Mouse (Mus musculus): ENCODE measurements around the gene Ccdc78. TPM values are rescaled to one million over a fixed set of nuclear protein-coding genes. Genes with fewer than 3 reads are reported as not detected.

Gene Ccdc78
- total RNA-seq, 2 experiments from 2014 or later = not detected

DNA sequence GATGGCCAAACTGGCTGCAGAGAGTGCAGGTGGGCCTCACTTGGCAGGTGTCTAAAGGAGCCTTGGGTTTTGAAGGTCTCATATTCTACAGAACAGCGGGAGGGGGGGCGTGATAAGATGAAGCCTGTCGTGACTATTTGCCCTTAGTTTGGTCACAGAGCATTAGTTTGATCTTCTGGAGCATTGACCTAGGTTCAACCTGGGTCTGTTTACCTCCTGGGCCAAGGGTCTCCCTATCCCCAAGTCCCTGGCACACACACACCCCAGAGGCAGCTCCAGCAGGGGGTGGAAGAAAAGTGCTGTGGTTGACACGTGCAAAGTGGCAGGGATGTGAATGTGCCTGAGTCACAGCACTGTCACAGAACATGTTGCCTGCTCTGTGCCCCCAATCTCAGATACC lies 24.5 kb downstream of the Ccdc78 start:
- no peak for DNase-seq

DNA sequence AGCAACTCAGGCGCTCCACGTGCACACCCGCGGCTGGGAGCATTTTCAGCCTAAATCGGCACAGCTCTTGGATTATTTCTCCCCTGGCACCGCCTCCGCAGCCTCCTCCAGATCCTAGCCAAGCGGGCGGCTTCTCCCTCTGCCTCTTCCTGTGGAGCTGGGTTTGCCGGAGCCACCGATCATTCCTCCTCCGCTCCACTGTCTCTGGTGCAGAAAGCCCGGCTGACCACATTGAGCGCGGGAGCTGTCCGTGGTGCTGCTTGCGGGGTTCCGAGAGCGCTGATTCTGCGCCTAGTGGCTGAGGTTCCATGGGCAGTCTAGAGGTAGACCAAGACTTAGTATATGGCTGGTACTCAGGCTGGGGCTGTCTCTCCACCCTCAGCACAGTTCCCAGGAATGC lies 27.1 kb downstream of the Ccdc78 start:
- DNase-seq = peak; percentile 89

DNA sequence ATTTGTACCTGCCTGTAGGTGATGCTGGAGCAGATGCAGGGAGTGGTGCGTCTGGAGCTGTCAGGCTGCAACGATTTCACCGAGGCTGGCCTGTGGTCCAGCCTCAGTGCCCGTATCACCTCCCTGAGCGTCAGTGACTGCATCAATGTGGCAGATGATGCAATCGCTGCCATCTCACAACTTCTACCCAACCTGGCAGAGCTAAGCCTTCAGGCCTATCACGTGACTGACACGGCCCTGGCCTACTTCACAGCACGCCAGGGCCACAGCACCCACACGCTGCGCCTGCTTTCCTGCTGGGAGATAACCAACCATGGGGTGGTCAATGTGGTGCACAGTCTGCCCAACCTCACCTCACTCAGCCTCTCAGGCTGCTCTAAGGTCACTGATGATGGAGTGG lies 31.3 kb downstream of the Ccdc78 start:
- DNase-seq = no peak

DNA sequence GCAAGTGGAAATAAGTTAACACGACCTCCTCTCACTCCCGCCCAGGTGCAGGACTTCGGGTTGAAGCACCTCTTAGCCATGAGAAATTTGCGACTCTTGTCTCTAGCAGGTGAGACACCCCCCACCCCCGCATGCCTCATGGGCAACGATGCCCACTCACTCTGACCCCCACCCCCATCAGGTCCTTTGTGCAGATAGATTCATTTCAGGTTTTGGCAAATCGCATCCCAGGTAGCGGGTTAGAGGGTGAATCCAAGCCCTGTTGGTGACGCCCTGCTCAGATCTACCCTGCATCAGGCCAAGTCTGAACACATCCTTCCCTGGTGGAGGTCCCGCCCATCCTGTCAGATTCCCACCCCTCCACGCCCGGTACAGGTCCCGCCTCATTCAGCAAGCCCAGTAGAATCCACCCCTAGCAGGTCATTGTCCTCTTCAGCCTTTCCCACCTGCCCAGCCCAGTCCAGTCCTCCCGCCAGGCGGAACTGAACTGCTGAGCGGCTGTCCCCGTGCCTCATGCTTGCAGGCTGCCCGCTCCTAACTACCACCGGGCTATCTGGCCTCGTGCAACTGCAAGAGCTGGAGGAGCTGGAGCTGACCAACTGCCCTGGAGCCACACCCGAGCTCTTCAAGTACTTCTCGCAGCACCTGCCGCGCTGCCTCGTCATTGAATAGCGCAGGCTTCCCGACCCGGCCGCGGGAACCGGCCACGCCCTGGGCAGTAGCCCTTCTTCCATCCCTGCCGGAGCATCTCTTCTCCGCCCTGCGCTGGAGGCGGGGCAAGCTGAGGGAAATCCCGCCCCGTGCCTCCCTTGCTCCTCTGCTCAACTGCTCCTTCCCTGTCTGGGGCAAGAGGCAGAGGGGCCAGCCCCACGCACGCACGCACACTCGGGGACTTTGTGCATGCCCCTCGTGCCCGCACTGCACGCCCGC lies 32.7 kb downstream of the Ccdc78 start:
- no peak for DNase-seq

DNA sequence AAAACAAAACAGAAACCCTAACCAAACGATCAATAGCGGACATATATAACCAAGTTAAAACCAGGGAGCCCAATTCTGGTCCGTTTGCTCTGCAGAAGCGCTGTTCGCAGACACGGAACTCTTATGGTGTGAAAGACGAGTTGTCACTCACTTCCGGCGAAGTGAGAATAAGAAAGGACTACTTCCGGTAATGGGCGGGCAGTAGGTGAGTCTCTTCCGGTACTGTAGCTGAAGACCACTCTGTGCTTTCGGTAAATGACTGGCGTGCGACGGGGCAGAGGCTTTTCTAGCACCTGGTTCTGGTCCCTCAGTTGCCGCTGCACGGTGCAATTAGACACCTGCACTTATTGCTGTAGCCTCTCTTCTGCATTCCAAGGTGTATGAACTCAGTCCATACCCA lies 37.1 kb downstream of the Ccdc78 start, which contains the start of gene Wdr24:
Gene Wdr24 (plus strand): TSS at position 176 of the 400 bp plus-strand sequence.
- DNase-seq = no peak

DNA sequence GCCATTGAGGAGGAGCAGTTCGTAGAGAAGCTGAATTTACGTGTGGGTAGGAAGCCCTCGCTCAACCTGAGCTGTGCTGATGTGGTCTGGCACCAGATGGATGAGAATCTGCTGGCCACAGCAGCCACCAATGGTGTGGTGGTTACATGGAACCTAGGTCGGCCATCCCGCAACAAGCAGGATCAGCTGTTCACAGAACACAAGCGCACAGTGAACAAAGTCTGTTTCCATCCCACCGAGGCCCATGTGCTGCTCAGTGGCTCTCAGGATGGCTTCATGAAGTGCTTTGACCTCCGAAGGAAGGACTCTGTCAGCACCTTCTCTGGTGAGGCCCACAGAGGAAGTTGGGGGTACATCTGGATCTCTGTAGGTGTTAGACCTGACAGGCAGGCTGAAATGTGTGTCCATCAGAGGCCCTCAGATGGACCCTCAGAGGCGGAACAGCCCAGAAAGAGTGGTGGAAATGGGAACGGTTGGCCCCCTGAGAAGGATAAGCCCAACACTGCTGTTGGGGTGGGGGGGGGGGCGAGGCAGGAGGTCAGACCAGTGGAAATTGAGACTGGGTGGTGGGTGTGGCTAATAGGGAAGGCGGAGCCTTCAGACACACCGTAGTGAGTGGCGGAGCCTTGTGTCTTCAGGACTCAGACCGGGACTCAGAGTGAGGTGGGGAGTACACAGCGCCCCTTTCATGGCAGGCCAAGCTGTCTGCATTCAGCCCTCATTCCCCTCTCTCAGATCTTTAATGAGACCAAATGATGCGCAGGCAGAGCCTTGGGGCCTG lies 38.2 kb downstream of the Ccdc78 start:
- no peak for DNase-seq

DNA sequence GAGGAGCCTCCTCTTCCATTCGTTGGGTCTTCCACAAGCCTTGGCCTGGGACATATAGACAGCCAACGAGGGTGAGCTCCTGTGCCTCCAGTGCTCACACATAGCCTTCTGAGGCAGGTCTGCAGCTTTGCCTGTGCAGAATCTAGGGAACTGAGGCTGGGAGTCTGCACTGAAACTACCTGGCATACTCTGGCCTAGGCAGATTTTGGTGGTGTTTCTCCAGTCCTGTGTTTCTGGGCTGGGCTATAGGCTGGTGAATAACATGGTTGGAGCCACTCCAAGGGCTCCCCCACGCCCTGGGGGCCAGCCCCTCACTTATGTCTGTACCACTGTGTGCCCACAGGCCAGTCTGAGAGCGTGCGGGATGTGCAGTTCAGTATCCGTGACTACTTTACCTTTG lies 38.9 kb downstream of the Ccdc78 start:
- DNase-seq = no peak

DNA sequence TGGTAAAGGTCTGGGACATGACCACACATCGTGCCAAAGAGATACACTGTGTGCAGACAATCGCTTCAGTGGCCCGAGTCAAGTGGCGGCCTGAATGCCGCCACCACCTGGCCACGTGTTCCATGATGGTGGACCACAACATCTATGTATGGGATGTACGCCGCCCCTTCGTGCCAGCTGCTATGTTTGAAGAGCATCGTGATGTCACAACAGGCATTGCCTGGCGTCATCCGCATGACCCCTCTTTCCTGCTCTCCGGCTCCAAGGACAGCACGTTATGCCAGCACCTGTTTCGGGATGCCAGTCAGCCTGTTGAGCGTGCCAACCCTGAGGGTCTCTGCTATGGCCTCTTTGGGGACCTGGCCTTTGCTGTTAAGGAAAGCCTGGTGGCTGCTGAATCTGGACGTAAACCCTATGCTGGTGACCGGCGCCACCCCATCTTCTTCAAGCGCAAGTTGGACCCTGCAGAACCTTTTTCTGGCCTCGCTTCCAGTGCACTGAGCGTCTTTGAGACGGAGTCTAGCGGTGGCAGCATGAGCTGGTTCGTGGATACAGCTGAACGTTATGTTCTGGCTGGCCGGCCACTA lies 39.7 kb downstream of the Ccdc78 start:
- DNase-seq = no peak

DNA sequence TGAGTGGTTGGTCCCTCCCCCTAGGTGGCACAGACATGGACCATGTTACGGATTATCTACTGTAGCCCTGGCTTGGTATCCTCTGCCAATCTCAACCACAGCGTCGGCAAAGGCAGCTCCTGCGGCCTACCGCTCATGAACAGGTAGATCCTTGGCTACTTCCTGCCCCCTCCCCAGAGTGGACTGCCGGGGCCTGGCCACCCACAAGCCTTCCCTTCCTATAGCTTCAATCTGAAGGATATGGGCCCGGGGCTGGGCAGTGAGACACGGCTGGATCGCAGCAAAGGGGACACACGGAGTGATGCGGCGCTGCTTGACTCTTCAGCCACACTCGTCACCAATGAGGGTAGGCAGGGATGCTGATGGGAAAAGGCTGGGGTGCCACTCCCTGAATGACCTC lies 40.6 kb downstream of the Ccdc78 start:
- no peak for DNase-seq

DNA sequence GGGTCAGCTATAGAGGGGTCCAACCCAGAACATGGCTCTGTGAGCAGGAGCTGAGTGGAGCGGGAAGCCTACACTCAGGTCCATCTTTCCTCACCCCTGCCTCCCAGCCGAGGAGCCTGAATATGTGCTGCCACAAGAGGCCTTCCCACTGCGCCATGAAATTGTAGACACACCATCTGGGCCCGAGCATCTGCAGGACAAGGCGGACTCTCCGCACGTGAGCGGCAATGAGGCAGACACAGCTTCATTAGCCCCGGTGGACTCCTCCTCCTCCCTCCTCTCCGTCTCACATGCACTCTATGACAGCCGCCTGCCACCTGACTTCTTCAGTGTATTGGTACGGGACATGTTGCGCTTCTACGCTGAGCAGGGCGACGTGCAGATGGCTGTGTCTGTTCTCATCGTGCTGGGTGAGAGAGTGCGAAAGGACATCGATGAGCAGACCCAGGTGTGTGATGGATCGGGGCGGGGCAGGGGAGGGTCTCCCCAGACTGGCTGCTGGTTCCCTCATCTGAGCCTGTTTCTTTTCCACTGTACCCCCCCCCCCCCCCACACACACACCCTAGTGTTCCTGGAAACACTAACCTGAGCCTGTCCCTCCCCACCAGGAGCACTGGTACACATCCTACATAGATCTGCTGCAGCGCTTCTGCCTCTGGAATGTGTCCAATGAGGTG lies 41.3 kb downstream of the Ccdc78 start:
- no peak for DNase-seq

DNA sequence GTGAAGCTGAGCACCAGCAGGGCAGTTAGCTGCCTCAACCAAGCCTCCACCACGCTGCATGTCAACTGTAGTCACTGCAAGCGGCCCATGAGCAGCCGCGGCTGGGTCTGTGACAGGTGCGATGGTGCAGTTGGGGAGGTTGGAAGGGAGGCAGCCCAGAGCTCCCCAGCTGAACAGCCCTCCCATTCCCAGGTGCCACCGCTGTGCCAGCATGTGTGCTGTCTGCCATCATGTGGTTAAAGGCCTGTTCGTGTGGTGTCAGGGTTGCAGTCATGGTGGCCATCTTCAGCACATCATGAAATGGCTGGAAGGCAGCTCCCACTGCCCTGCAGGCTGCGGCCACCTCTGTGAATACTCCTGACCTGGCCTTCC lies 41.8 kb downstream of the Ccdc78 start:
- DNase-seq = no peak

DNA sequence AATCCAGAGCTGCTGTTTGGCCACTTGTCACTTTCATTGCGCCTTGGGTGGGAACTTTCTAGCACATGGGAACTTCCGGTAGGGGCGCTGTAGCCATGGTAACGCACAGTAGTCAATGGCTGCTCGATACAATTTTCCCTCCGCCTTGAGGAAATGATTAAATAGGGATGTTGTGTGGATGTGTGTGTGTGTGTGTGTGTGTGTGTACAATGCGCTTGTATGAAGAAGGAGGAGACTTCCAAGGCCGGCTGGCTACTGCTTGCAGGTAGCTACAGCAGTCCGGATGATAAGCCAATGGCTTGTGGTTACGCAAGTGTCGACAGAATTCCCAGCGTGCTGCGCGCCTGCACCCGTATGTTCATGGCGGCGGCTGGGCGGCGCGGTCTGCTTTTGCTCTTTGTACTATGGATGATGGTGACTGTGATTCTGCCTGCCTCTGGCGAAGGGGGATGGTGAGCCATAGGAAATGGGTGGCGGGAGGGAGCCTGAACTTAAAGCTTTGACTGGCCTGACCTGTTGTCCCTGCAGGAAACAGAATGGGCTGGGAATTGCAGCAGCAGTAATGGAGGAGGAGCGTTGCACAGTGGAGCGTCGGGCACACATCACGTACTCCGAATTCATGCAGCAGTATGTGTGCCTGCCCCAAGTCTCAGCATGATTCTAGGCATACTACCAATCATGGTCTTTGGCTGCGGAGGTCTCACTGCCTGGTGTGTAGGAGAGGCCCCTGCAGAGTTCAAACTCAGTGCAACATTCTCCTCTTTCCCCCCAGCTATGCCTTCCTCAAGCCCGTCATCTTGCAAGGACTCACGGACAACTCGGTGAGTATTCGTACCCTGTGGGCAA lies 42.6 kb downstream of the Ccdc78 start, which contains the start of gene Jmjd8:
Gene Jmjd8 (plus strand): TSS at position 156 of the 846 bp plus-strand sequence.
- DNase-seq = peak; percentile 69

DNA sequence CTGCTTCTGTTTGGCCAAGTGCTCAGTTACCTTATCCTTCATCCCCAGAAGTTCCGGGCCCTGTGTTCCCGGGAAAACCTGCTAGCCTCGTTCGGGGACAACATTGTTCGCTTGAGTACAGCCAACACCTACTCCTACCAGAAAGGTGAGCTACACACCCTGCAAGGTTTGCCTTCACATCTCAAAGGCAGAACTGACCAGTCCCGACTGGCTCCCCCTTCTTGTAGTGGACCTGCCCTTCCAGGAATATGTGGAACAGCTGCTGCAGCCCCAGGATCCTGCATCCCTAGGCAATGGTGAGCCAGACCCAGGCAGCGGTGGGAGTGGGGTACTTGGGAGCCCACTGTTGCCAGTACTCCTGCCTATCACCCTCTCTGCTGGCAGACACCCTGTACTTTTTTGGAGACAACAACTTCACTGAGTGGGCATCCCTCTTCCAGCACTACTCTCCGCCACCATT lies 43.2 kb downstream of the Ccdc78 start:
- DNase-seq = no peak

DNA sequence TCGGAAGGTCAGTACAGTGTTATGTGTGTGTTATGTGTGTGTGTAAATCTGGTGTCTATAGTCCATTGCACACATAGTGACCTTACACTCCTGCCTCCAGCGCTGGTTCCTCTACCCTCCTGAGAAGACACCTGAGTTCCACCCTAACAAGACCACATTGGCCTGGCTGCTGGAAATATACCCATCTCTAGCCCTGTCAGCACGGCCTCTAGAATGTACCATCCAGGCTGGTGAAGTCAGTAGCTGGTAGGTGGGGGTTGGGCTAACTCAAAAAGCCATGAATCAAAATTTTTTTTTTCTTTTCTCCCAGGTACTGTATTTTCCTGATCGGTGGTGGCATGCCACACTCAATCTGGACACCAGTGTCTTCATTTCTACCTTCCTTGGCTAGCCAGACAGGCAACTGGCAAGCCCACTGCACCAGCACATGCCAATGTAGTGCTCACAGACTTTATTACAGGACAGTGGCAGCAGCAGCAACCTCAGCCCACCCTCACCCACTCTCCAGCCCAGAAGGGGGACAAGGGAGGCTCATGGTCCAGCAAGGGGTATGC lies 43.9 kb downstream of the Ccdc78 start:
- DNase-seq = no peak

DNA sequence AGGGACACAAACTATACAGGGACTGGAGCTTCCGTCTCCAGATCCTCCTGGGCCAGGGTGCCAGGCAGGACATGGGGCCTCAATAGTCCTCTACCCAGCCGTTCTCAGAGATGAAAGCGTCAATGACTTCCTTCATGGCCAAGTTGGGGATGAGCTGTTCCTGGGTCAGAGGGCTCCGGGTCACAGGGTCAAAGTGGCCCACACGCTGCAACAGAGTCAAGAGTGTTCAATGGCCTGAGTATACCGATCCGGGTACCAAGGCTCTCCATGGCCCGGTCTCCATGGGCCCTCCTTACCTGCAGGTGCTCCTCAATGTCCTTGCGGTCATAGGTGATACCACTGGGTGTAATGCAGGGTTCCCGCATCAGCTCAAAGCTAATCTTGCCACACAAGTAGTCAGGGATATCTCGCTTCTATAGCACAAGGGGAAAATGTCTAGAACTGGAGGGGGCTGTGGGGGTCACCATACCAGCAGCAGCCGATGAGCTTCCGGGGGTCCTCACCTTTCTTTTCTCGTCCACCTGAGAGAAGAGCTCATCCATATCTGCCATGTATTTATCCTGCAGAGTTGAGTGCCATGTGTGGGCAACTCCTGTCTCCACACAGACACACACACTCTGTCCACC lies 44.5 kb downstream of the Ccdc78 start:
- DNase-seq = no peak

DNA sequence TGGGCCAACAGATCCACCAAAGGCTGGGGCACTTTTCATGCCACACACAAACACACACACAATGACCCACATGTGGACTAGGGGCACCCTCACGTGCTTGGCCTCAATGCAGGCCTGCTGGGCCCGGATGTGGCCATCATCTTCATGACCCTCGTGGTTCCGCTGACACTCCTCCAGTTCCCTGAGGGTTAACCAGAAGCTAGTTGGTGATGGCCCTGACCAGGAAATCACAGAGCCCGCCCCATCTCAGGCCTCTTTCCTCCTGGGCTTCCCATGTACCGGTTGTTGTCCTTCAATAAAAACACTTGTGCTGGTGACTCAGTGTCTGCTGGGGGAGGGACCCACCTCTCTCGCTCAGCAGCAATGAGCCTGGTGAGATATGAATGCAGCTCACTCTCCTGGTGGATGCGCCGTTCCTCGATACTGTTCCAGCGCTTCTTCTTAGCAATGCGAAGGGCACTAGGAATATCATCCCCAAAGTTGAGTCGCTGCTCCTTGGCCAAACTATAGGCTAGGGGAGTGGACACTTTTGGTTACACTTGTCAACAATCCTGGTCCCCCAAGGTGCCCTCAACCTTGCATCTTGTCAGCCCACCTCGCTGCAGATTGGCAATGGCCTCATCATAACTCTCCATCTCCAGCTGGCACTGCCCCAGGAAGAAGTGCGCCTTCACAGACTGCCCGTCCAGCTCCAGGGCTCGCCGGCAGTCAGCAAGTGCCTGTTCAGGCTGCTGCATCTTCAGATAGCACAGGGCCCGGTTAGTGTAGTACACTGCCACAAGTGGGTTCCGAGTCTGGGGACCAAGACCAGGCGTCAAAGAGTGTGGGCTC lies 45.3 kb downstream of the Ccdc78 start:
- DNase-seq = peak; percentile 48

DNA sequence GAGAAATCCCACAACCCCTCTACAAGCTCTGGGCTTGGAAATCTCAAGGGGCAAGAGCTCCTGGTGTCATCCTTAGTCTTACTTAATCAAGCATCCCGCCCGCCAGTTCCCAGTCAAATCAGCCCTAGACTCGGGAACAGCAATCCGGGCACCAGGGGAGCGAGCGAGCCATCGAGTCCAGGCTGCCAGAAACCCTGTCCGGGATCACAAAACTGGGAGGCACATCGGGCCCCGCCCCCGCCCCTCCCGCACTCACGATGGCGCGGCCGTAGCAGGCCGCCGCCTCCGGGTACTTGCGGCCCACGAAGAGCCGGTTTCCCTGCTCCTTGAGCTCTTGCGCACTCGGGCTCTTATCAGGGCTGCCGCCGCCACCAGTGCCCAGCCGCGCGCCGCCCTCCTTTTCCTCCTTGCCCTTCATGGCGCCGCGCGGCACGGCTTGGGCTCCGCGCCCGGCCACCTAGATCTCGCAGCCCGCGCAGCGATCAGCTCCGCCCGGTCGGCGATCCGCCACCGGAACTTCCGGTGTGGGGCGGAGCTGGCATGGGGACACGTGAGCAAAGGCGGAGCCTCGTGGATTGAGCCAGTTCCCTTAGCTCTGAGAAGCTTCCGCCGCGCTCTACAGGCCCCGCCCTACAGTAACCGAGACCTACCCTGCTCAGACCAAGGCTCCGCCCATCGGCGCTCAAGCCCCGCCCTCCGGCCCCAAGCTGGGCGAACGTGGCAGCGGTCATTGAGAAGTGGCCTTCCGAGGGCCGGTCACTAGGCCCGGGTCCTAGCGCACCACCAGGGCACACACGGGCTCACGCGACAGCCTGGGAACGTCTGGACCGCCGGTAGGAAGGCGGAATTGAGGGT lies 46.3 kb downstream of the Ccdc78 start:
- peak; percentile 100 for DNase-seq

DNA sequence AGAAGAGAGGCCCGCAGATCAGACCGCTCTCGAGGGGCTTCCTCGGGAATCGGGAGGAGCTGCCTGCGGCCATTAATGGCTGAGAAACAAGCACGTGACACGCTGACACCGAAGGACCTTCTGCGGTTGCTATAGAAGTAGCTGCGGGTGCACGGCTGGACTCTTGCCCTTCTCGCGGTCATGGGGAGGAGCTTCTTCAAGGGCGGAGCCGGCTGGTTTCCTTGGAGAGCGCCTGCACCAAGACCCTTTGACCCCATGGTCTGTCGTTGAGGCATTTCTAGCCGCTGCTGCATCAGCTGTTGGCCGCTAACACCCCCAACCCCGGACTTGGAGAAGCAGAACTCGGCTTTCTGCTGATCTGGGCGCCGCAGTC lies 46.9 kb downstream of the Ccdc78 start, which contains the start of gene Stub1:
Gene Stub1 (minus strand): TSS at position 114 of the 373 bp plus-strand sequence.
- peak; percentile 93 for DNase-seq

All from gastrocnemius, postnatal 10 days (tissue).